Mouse (Mus musculus): Measurements from ENCODE around the gene Trpc4ap. TPM values are rescaled to one million over a fixed set of nuclear protein-coding genes. Genes with fewer than 3 reads are reported as not detected.
"Not testable (repeated sequence)": the region's sequence is repeated elsewhere in the genome, so short reads cannot be mapped to it uniquely, and the experiment has no call there.

The Trpc4ap gene
- polyA plus RNA-seq, 1 experiment from 2014 or later, result 152 TPM

GRCm38 (mm10) chr2:155724526-155724925 is 32.3 kb upstream of the Trpc4ap start:
- Histone ChIP-seq H3K4me2 (ENCODE audit: low read length) (no peak overlapping the region), H3K27me3 (ENCODE audit: control insufficient read depth, insufficient read depth, low read depth, low read length) (no peaks in the 10 kb centered on the region), H3K4me3 (ENCODE audit: low read depth, low read length) (no peak overlapping the region), H3K27ac (ENCODE audit: low read length) (no peak overlapping the region), H3K9me3 (replicated peaks; ENCODE audit: control insufficient read depth, low read length, poor library complexity, severe bottlenecking) (no peaks in the 10 kb centered on the region), H3K4me1 (ENCODE audit: control insufficient read depth, insufficient read depth, low read length) (peaks cover 12% of the 10 kb centered on the region), H3K9ac (ENCODE audit: low read depth, low read length) (no peak overlapping the region), H3K36me3 (ENCODE audit: control insufficient read depth, insufficient read depth, low read length) (peaks cover 22% of the 10 kb centered on the region)
- no peak for ATAC-seq
- WGBS, result 91% methylated on average over 6 of the region's 6 CpGs

DNA sequence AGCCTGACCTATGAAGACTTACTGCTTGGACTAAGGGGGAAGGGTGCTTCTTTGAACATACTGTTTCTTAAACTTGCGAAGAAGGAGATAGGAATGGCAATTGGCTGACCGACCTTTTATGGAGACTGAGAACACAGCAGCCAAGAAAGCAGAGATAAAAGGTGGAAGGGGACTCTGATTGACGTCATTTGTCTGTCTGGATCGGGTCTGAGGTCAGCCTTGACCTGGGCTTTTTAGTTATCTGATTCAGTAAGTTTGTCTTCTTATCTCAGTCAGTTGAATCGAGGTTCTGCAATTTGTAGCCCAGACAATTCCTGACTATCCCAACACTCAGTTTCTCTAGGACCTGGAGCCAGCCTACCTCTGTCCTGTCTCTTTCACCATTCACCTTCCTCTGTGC is 31.9 kb upstream of the Trpc4ap start:
- no peak overlapping the region for H3K27ac ChIP-seq (ENCODE audit: low read length)
- no peaks in the 10 kb centered on the region for H3K9me3 ChIP-seq (replicated peaks; ENCODE audit: control insufficient read depth, low read length, poor library complexity, severe bottlenecking)
- no peak for ATAC-seq
- peaks cover 12% of the 10 kb centered on the region for H3K4me1 ChIP-seq (ENCODE audit: control insufficient read depth, insufficient read depth, low read length)
- no peak overlapping the region for H3K9ac ChIP-seq (ENCODE audit: low read depth, low read length)
- peaks cover 23% of the 10 kb centered on the region for H3K36me3 ChIP-seq (ENCODE audit: control insufficient read depth, insufficient read depth, low read length)
- no peak overlapping the region for H3K4me3 ChIP-seq (ENCODE audit: low read depth, low read length)
- H3K4me2 ChIP-seq (ENCODE audit: low read length), result no peak overlapping the region
- 89% methylated on average over 5 of the region's 5 CpGs for WGBS
- no peaks in the 10 kb centered on the region for H3K27me3 ChIP-seq (ENCODE audit: control insufficient read depth, insufficient read depth, low read depth, low read length)

GRCm38 (mm10) chr2:155720585-155720984 is 28.4 kb upstream of the Trpc4ap start:
- 92% methylated on average over 5 of the region's 5 CpGs for WGBS
- Histone ChIP-seq H3K9me3 (replicated peaks; ENCODE audit: control insufficient read depth, low read length, poor library complexity, severe bottlenecking) (no peaks in the 10 kb centered on the region), H3K27me3 (ENCODE audit: control insufficient read depth, insufficient read depth, low read depth, low read length) (no peaks in the 10 kb centered on the region), H3K27ac (ENCODE audit: low read length) (no peak overlapping the region), H3K36me3 (ENCODE audit: control insufficient read depth, insufficient read depth, low read length) (peaks cover 31% of the 10 kb centered on the region), H3K9ac (ENCODE audit: low read depth, low read length) (no peak overlapping the region), H3K4me1 (ENCODE audit: control insufficient read depth, insufficient read depth, low read length) (no peaks in the 10 kb centered on the region), H3K4me3 (ENCODE audit: low read depth, low read length) (no peak overlapping the region), H3K4me2 (ENCODE audit: low read length) (no peak overlapping the region)
- no peak for ATAC-seq

- Histone ChIP-seq H3K9me3 (replicated peaks; ENCODE audit: control insufficient read depth, low read length, poor library complexity, severe bottlenecking) (no peaks in the 10 kb centered on the region), H3K36me3 (ENCODE audit: control insufficient read depth, insufficient read depth, low read length) (peaks cover 34% of the 10 kb centered on the region), H3K4me3 (ENCODE audit: low read depth, low read length) (no peak overlapping the region), H3K27me3 (ENCODE audit: control insufficient read depth, insufficient read depth, low read depth, low read length) (no peaks in the 10 kb centered on the region), H3K27ac (ENCODE audit: low read length) (no peak overlapping the region), H3K9ac (ENCODE audit: low read depth, low read length) (no peak overlapping the region), H3K4me2 (ENCODE audit: low read length) (no peak overlapping the region), H3K4me1 (ENCODE audit: control insufficient read depth, insufficient read depth, low read length) (no peaks in the 10 kb centered on the region)
- WGBS, result 88% methylated on average over 12 of the region's 12 CpGs
- no peak for ATAC-seq
These were observed 25.2 kb upstream of the Trpc4ap start for GRCm38 (mm10) chr2:155717082-155717990.

DNA sequence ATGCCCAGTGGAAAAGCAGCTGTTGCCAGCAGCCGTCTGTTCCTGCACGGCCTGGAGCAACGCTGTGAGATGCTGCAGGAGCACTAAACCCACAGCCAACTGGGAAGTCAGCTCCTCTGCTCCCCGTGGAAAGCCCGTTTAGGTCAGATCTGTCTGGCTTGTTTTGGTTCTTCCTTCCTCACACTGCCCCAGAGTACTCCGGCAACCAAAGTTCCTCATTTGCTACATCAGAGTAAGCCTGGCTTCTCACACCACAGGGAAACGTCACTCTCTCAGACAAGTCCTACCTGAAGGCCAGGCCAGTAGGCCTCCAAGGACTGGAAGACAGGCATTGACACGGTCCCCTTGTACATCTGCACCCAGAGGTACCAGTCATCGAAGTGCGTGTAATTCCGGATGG is 18.4 kb upstream of the Trpc4ap start:
- 90% methylated on average over 11 of the region's 11 CpGs for WGBS
- peaks cover 38% of the 10 kb centered on the region for H3K36me3 ChIP-seq (ENCODE audit: control insufficient read depth, insufficient read depth, low read length)

DNA sequence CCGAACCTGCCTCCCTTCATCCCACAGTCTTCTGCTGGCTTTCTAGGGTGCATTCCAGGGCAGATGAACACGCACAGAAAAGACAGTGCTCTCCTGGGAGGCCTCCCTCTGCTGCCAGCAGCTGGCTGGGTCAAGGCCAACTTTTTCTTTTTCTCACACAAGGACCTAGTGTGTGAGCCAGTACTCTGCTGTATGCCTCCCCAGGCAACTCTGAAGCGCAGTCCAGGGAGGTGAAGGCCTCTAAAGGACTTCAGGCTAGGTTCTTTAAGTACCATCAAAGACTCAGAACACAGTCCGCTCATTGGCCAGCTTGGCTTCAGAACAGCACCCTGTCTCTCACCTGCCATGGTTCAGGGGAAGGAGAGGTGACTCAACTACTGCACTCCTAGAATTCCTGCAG is 15.1 kb upstream of the Trpc4ap start:
- WGBS, result 79% methylated on average over 4 of the region's 4 CpGs
- no peaks in the 10 kb centered on the region for H3K4me1 ChIP-seq (ENCODE audit: control insufficient read depth, insufficient read depth, low read length)
- H3K36me3 ChIP-seq (ENCODE audit: control insufficient read depth, insufficient read depth, low read length), result peaks cover 46% of the 10 kb centered on the region
- H3K27me3 ChIP-seq (ENCODE audit: control insufficient read depth, insufficient read depth, low read depth, low read length), result no peaks in the 10 kb centered on the region
- ATAC-seq, result no peak
- no peaks in the 10 kb centered on the region for H3K9me3 ChIP-seq (replicated peaks; ENCODE audit: control insufficient read depth, low read length, poor library complexity, severe bottlenecking)
- no peak overlapping the region for H3K27ac ChIP-seq (ENCODE audit: low read length)
- no peak overlapping the region for H3K4me2 ChIP-seq (ENCODE audit: low read length)
- H3K4me3 ChIP-seq (ENCODE audit: low read depth, low read length), result no peak overlapping the region
- H3K9ac ChIP-seq (ENCODE audit: low read depth, low read length), result no peak overlapping the region

More for the DNA sequence above, 18.4 kb upstream of the Trpc4ap start:
- ATAC-seq, result no peak
- Histone ChIP-seq H3K4me1 (ENCODE audit: control insufficient read depth, insufficient read depth, low read length) (no peaks in the 10 kb centered on the region), H3K4me3 (ENCODE audit: low read depth, low read length) (no peak overlapping the region), H3K4me2 (ENCODE audit: low read length) (no peak overlapping the region), H3K9ac (ENCODE audit: low read depth, low read length) (no peak overlapping the region), H3K27ac (ENCODE audit: low read length) (no peak overlapping the region), H3K27me3 (ENCODE audit: control insufficient read depth, insufficient read depth, low read depth, low read length) (no peaks in the 10 kb centered on the region), H3K9me3 (replicated peaks; ENCODE audit: control insufficient read depth, low read length, poor library complexity, severe bottlenecking) (no peaks in the 10 kb centered on the region)

GRCm38 (mm10) chr2:155703630-155704029 is 11.4 kb upstream of the Trpc4ap start:
- H3K27me3 ChIP-seq (ENCODE audit: control insufficient read depth, insufficient read depth, low read depth, low read length), result no peaks in the 10 kb centered on the region
- no peaks in the 10 kb centered on the region for H3K9me3 ChIP-seq (replicated peaks; ENCODE audit: control insufficient read depth, low read length, poor library complexity, severe bottlenecking)
- no peak overlapping the region for H3K9ac ChIP-seq (ENCODE audit: low read depth, low read length)
- peaks cover 34% of the 10 kb centered on the region for H3K36me3 ChIP-seq (ENCODE audit: control insufficient read depth, insufficient read depth, low read length)
- no peak for ATAC-seq
- H3K4me2 ChIP-seq (ENCODE audit: low read length), result no peak overlapping the region
- H3K4me1 ChIP-seq (ENCODE audit: control insufficient read depth, insufficient read depth, low read length), result no peaks in the 10 kb centered on the region
- H3K27ac ChIP-seq (ENCODE audit: low read length), result no peak overlapping the region
- 10% methylated on average over 4 of the region's 4 CpGs for WGBS
- no peak overlapping the region for H3K4me3 ChIP-seq (ENCODE audit: low read depth, low read length)

DNA sequence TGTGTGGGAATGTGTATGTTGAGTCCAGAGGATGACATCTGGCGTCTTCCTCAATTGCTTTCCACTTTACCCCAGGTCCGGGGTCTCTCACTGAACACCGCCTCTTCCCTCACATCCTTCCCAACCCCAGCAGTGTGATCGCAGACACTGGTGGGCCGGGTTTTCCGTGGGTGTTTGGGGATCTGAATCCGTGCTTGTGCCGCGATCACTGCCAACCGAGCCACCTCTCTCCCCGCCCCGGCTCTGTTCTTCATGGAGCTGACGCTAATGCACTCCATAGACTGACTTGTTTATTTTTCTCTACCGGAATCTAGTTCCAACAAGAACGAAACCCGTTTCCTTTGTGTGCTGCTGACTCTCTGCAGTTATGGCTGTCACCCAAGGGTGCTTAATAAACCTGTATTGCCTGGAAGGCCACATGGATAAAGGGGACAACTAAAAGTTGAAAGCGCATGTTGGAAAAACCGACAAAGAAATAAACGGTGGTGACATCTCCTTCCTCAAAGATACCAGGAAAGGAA is 9.3 kb upstream of the Trpc4ap start:
- WGBS, result 93% methylated on average over 19 of the region's 19 CpGs
- no peak overlapping the region for H3K4me3 ChIP-seq (ENCODE audit: low read depth, low read length)

DNA sequence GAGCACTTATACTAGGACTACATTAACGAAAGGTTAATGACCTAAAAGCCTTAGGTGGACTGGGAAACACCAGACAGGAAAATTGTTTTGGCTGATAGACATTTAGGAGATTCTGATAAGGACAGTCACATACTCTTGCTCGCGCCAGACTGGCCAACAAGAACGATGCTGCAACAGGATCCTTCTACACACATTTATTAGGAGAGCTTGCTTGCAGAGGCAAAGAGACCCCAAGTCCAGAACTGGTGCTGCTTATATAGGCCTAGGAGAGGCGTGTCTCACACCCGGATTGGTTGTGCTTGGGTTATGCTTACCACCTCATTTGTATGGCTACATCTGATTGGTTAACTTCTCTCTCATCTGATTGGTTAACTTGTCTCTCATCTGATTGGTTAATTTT is 6.3 kb upstream of the Trpc4ap start:
- not testable (repeated sequence) for H3K9ac ChIP-seq (ENCODE audit: low read depth, low read length); H3K4me3 ChIP-seq (ENCODE audit: low read depth, low read length); H3K9me3 ChIP-seq (replicated peaks; ENCODE audit: control insufficient read depth, low read length, poor library complexity, severe bottlenecking); H3K27ac ChIP-seq (ENCODE audit: low read length); H3K27me3 ChIP-seq (ENCODE audit: control insufficient read depth, insufficient read depth, low read depth, low read length); H3K4me1 ChIP-seq (ENCODE audit: control insufficient read depth, insufficient read depth, low read length); H3K4me2 ChIP-seq (ENCODE audit: low read length); ATAC-seq
- 93% methylated on average over 6 of the region's 6 CpGs for WGBS
- peaks cover 15% of the 10 kb centered on the region; the same call in 1 of the 2 replicates for H3K36me3 ChIP-seq (ENCODE audit: control insufficient read depth, insufficient read depth, low read length)

More for the DNA sequence above, 9.3 kb upstream of the Trpc4ap start:
- H3K27ac ChIP-seq (ENCODE audit: low read length), result no peak overlapping the region
- H3K9ac ChIP-seq (ENCODE audit: low read depth, low read length), result no peak overlapping the region
- no peaks in the 10 kb centered on the region for H3K27me3 ChIP-seq (ENCODE audit: control insufficient read depth, insufficient read depth, low read depth, low read length)
- no peaks in the 10 kb centered on the region for H3K4me1 ChIP-seq (ENCODE audit: control insufficient read depth, insufficient read depth, low read length)
- no peak overlapping the region for H3K4me2 ChIP-seq (ENCODE audit: low read length)
- H3K36me3 ChIP-seq (ENCODE audit: control insufficient read depth, insufficient read depth, low read length), result peaks cover 27% of the 10 kb centered on the region
- no peaks in the 10 kb centered on the region for H3K9me3 ChIP-seq (replicated peaks; ENCODE audit: control insufficient read depth, low read length, poor library complexity, severe bottlenecking)
- no peak for ATAC-seq

All from midbrain, embryonic 16.5 days (tissue).